Mouse (Mus musculus): ENCODE measurements around the gene Ift81. TPM values are rescaled to one million over a fixed set of nuclear protein-coding genes. Genes with fewer than 3 reads are reported as not detected.

Gene Ift81
- polyA plus RNA-seq, 2 experiments = 0.93 to 2.2 TPM

GRCm38 (mm10) chr5:122584093-122584492 is 30.2 kb downstream of the Ift81 start:
- Histone ChIP-seq H3K4me3 (ENCODE audit: insufficient read depth in 1 of 2, low read depth in 2 of 2, low read length in 2 of 2) (no peak overlapping the region), H3K4me1 (replicated peaks; ENCODE audit: control insufficient read depth in 2 of 2, insufficient read depth in 2 of 2, low read length in 1 of 2) (no peaks in the 10 kb centered on the region), H3K4me2 (ENCODE audit: low read depth) (no peak overlapping the region), H3K9me3 (ENCODE audit: control insufficient read depth, low read length) (no peaks in the 10 kb centered on the region), H3K9ac (replicated peaks) (no peak overlapping the region), H3K27ac (no peak overlapping the region), H3K36me3 (replicated peaks; ENCODE audit: control insufficient read depth, insufficient read depth, low read depth) (no peaks in the 10 kb centered on the region), H3K27me3 (ENCODE audit: control insufficient read depth, insufficient read depth, low read length) (no peaks in the 10 kb centered on the region)
- no peak for TF ChIP-seq CTCF (IDR thresholded peaks at IDR 0.05; ENCODE audit: low read depth)
- no peak for TF ChIP-seq EP300 (IDR thresholded peaks at IDR 0.05; ENCODE audit: low read depth)
- ATAC-seq (ENCODE audit: insufficient read depth) (no peak), DNase-seq (ENCODE audit: low read depth in 3 of 3, low spot score in 3 of 3) (peak in 1 of 3 experiments; percentile 4)
- WGBS (ENCODE audit: insufficient replicate concordance) = 67% methylated on average over 5 of the region's 5 CpGs

GRCm38 (mm10) chr5:122576683-122577329 is 37.5 kb downstream of the Ift81 start:
- no peaks in the 10 kb centered on the region for H3K9me3 ChIP-seq (ENCODE audit: control insufficient read depth, low read length)
- TF ChIP-seq CTCF (IDR thresholded peaks at IDR 0.05; ENCODE audit: low read depth) (no peak), EP300 (IDR thresholded peaks at IDR 0.05; ENCODE audit: low read depth) (no peak)
- no peaks in the 10 kb centered on the region for H3K27me3 ChIP-seq (ENCODE audit: control insufficient read depth, insufficient read depth, low read length)
- H3K27ac ChIP-seq = no peak overlapping the region
- no peak overlapping the region for H3K9ac ChIP-seq (replicated peaks)
- H3K4me1 ChIP-seq (replicated peaks; ENCODE audit: control insufficient read depth in 2 of 2, insufficient read depth in 2 of 2, low read length in 1 of 2) = no peaks in the 10 kb centered on the region
- 65% methylated on average over 7 of the region's 7 CpGs for WGBS (ENCODE audit: insufficient replicate concordance)
- no peak overlapping the region for H3K4me2 ChIP-seq (ENCODE audit: low read depth)
- DNase-seq (ENCODE audit: low read depth in 3 of 3, low spot score in 3 of 3) = no peak
- no peak for ATAC-seq (ENCODE audit: insufficient read depth)
- no peak overlapping the region for H3K4me3 ChIP-seq (ENCODE audit: insufficient read depth in 1 of 2, low read depth in 2 of 2, low read length in 2 of 2)
- no peaks in the 10 kb centered on the region for H3K36me3 ChIP-seq (replicated peaks; ENCODE audit: control insufficient read depth, insufficient read depth, low read depth)

- ATAC-seq (ENCODE audit: insufficient read depth) = no peak
- Histone ChIP-seq H3K36me3 (replicated peaks; ENCODE audit: control insufficient read depth, insufficient read depth, low read depth) (no peaks in the 10 kb centered on the region), H3K4me1 (replicated peaks; ENCODE audit: control insufficient read depth in 2 of 2, insufficient read depth in 2 of 2, low read length in 1 of 2) (no peaks in the 10 kb centered on the region), H3K9me3 (ENCODE audit: control insufficient read depth, low read length) (no peaks in the 10 kb centered on the region), H3K27me3 (ENCODE audit: control insufficient read depth, insufficient read depth, low read length) (no peaks in the 10 kb centered on the region), H3K4me2 (ENCODE audit: low read depth) (no peak overlapping the region), H3K4me3 (ENCODE audit: insufficient read depth in 1 of 2, low read depth in 2 of 2, low read length in 2 of 2) (no peak overlapping the region), H3K9ac (replicated peaks) (no peak overlapping the region), H3K27ac (no peak overlapping the region)
- no peak for DNase-seq (ENCODE audit: low read depth in 3 of 3, low spot score in 3 of 3)
- WGBS (ENCODE audit: insufficient replicate concordance) = 57% methylated on average over 5 of the region's 5 CpGs
- TF ChIP-seq EP300 (IDR thresholded peaks at IDR 0.05; ENCODE audit: low read depth) (no peak), CTCF (IDR thresholded peaks at IDR 0.05; ENCODE audit: low read depth) (no peak)
Measured at GRCm38 (mm10) chr5:122572001-122572400, 42.3 kb downstream of the Ift81 start.

- no peak for ATAC-seq (ENCODE audit: insufficient read depth)
- DNase-seq (ENCODE audit: low read depth in 3 of 3, low spot score in 3 of 3) = no peak
- Histone ChIP-seq H3K4me3 (ENCODE audit: insufficient read depth in 1 of 2, low read depth in 2 of 2, low read length in 2 of 2) (no peak overlapping the region), H3K27me3 (ENCODE audit: control insufficient read depth, insufficient read depth, low read length) (no peaks in the 10 kb centered on the region), H3K4me2 (ENCODE audit: low read depth) (no peak overlapping the region), H3K36me3 (replicated peaks; ENCODE audit: control insufficient read depth, insufficient read depth, low read depth) (no peaks in the 10 kb centered on the region), H3K27ac (no peak overlapping the region), H3K9me3 (ENCODE audit: control insufficient read depth, low read length) (no peaks in the 10 kb centered on the region), H3K4me1 (replicated peaks; ENCODE audit: control insufficient read depth in 2 of 2, insufficient read depth in 2 of 2, low read length in 1 of 2) (no peaks in the 10 kb centered on the region), H3K9ac (replicated peaks) (no peak overlapping the region)
- 83% methylated on average over 8 of the region's 8 CpGs for WGBS (ENCODE audit: insufficient replicate concordance)
- TF ChIP-seq CTCF (IDR thresholded peaks at IDR 0.05; ENCODE audit: low read depth) = no peak
- TF ChIP-seq EP300 (IDR thresholded peaks at IDR 0.05; ENCODE audit: low read depth) = no peak
Measured at GRCm38 (mm10) chr5:122566626-122567025, 47.7 kb downstream of the Ift81 start.

GRCm38 (mm10) chr5:122560654-122561053 is 53.7 kb downstream of the Ift81 start:
- Histone ChIP-seq H3K9ac (replicated peaks) (no peak overlapping the region), H3K4me2 (ENCODE audit: low read depth) (no peak overlapping the region), H3K27ac (no peak overlapping the region), H3K36me3 (replicated peaks; ENCODE audit: control insufficient read depth, insufficient read depth, low read depth) (no peaks in the 10 kb centered on the region), H3K9me3 (ENCODE audit: control insufficient read depth, low read length) (no peaks in the 10 kb centered on the region), H3K27me3 (ENCODE audit: control insufficient read depth, insufficient read depth, low read length) (no peaks in the 10 kb centered on the region), H3K4me3 (ENCODE audit: insufficient read depth in 1 of 2, low read depth in 2 of 2, low read length in 2 of 2) (no peak overlapping the region), H3K4me1 (replicated peaks; ENCODE audit: control insufficient read depth in 2 of 2, insufficient read depth in 2 of 2, low read length in 1 of 2) (no peaks in the 10 kb centered on the region)
- ATAC-seq (ENCODE audit: insufficient read depth) (no peak), DNase-seq (ENCODE audit: low read depth in 3 of 3, low spot score in 3 of 3) (no peak)
- TF ChIP-seq EP300 (IDR thresholded peaks at IDR 0.05; ENCODE audit: low read depth) (no peak), CTCF (IDR thresholded peaks at IDR 0.05; ENCODE audit: low read depth) (no peak)
- WGBS (ENCODE audit: insufficient replicate concordance) = 31% methylated on average over 8 of the region's 8 CpGs
